Mouse (Mus musculus) brain, embryonic 18.5 days (tissue): ENCODE results near the gene Memo1.
"Not testable (repeated sequence)": the region's sequence is repeated elsewhere in the genome, so short reads cannot be mapped to it uniquely, and the experiment has no call there.

Experiments
- DNase-seq: peaks from one replicate; pipeline ENCODE4 v3.0.0-alpha.2; 2012; ENCODE audit warnings: low read depth, low spot score

Gene Memo1

GRCm38 (mm10) chr17:74295026-74295970 is at the start of gene Memo1:
Memo1 (minus strand) TSS chr17:74295521.
- DNase-seq = peak; percentile 66

GRCm38 (mm10) chr17:74341151-74341550 is 45.8 kb upstream of the Memo1 start:
- DNase-seq = no peak

GRCm38 (mm10) chr17:74338937-74339804 is 43.9 kb upstream of the Memo1 start, which contains the start of gene Spast:
Spast (plus strand) TSS chr17:74338987.
- DNase-seq = no peak

- DNase-seq = peak; percentile 89
Measured at GRCm38 (mm10) chr17:74338225-74338931, 43.1 kb upstream of the Memo1 start.

- no peak for DNase-seq
Measured at GRCm38 (mm10) chr17:74331049-74331676, 35.8 kb upstream of the Memo1 start.

GRCm38 (mm10) chr17:74328146-74328545 is 32.8 kb upstream of the Memo1 start:
- not testable (repeated sequence) for DNase-seq

GRCm38 (mm10) chr17:74327195-74327594 is 31.9 kb upstream of the Memo1 start:
- DNase-seq = not testable (repeated sequence)

GRCm38 (mm10) chr17:74323844-74324243 is 28.5 kb upstream of the Memo1 start, which contains the start of gene Dpy30:
Dpy30 (minus strand) TSS chr17:74323944.
- no peak for DNase-seq

- no peak for DNase-seq
Measured at GRCm38 (mm10) chr17:74322400-74323054, 27.2 kb upstream of the Memo1 start.

- no peak for DNase-seq
Measured at GRCm38 (mm10) chr17:74318721-74319120, 23.4 kb upstream of the Memo1 start.

GRCm38 (mm10) chr17:74316309-74316863 is 21.1 kb upstream of the Memo1 start:
- no peak for DNase-seq

- no peak for DNase-seq
Measured at GRCm38 (mm10) chr17:74315445-74316308, 20.4 kb upstream of the Memo1 start.

- DNase-seq = no peak
Measured at GRCm38 (mm10) chr17:74306021-74306420, 10.7 kb upstream of the Memo1 start.

- DNase-seq = no peak
Measured at GRCm38 (mm10) chr17:74305616-74306015, 10.3 kb upstream of the Memo1 start.

- no peak for DNase-seq
Measured at GRCm38 (mm10) chr17:74304060-74304459, 8.7 kb upstream of the Memo1 start.

GRCm38 (mm10) chr17:74300089-74300488 is 4.8 kb upstream of the Memo1 start:
- no peak for DNase-seq

- not testable (repeated sequence) for DNase-seq
Measured at GRCm38 (mm10) chr17:74296991-74297390, 1.7 kb upstream of the Memo1 start.

- DNase-seq = no peak
Measured at GRCm38 (mm10) chr17:74296076-74296823, 929 bp upstream of the Memo1 start.
